Mouse (Mus musculus) monocyte, adult 5-6 weeks (primary cell): ENCODE data around the gene Bcl11b. TPM values are rescaled to one million over a fixed set of nuclear protein-coding genes. Genes with fewer than 3 reads are reported as not detected.

ENCODE experiments used
- ATAC-seq: fragments of 153-309, 156-312 bp; replicated peaks from 2 replicates; pipeline ENCODE4 v1.8.0; 2017; ENCODE audit warnings: mild to moderate bottlenecking; ENCODE audit not compliant: low TSS enrichment, insufficient number of reproducible peaks, severe bottlenecking, poor library complexity, low FRiP score
- total RNA-seq: library from RNA; stranded (forward); fragments of 200-1000, 200-491, 200-594 nt; gene quantifications from 3 replicates; pipeline ENCODE4 v1.2.3, GENCODE M21; 2017

The Bcl11b gene
- total RNA-seq, 1 experiment from 2014 or later, result 0.76 TPM

- ATAC-seq, result no peak
Measured at GRCm38 (mm10) chr12:107999751-108000714, 3.4 kb downstream of the Bcl11b start.

GRCm38 (mm10) chr12:107998746-107999145 is 4.7 kb downstream of the Bcl11b start:
- ATAC-seq, result no peak

DNA sequence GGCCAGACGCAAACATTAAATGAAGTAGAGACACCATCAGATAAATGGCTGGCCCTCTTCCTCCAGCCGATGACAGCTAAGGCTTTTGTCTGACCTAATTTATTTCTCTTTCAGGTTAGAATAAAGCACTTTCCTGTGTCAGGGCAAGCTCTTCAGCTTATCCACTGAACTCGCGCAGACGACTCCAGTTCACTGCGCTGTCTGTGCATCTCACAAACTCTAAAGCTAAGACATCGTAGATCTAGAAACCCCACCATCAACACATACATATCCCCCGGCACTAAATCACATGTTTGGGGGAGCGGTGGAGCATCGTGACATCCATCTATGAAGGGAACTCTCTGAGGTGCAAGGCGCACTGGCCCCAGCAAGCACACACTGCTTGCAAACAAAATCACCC is 5.5 kb downstream of the Bcl11b start:
- no peak for ATAC-seq

GRCm38 (mm10) chr12:107997241-107997640 is 6.2 kb downstream of the Bcl11b start:
- ATAC-seq, result no peak

GRCm38 (mm10) chr12:107996773-107997172 is 6.6 kb downstream of the Bcl11b start:
- ATAC-seq, result no peak

DNA sequence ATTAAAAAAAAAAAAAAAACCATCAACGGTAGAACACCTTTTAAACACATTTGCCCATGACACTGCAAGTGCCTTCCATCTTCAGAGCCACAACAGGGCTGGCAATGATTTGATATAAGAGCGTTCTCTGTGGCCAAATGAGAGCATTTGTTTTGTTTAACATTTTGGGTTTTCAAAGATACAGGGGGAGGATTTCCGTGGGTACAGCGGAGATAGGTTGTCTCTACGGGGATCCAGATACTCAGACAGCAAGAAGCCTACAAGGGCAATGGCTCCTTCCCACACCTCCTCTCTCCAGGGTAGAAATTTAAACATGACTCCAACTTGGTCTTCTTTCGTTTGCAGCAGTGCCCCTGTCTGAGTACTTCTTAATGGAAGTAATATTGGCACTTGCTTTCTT is 7.2 kb downstream of the Bcl11b start:
- ATAC-seq, result no peak

DNA sequence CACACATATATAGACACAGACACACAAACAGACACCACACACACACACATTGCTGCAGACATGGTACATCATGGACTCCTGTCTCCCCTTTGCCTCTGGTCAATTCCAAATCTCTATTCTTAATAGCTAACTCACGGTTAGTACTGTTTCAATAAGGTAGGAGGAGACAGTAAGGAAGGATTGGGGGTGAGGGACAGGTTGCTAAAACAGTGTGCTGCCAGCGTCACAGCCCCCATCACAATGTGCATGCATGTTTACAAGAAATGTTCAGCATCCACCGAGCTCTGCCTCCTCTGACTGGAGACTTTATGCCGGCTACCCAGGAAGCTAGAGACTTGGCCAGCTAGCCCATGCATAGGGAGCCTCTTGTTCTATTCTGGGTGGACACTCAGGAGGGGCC is 9.0 kb downstream of the Bcl11b start:
- no peak for ATAC-seq

- no peak; the same call in 1 of the 2 replicates for ATAC-seq
Measured at GRCm38 (mm10) chr12:107993029-107993428, 10.4 kb downstream of the Bcl11b start.

DNA sequence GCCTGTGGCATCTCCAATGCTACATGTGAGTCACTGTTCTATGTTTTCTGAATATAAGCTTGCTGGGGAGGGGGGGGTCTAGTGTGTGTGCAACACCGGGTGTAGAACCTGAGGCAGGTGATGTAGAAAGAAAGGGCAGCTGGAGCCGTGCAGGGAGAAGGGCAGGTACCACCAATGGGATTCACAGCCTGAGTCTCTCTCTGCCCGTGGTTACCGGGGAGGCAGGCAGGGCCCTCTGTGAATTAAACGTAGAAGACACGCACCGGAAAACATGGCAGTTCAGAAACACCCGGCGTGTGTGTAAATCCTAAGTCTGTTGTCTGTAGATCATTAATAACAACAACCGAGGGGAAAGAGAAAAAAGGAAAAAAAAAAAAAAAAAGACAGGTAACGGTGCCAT is 12.2 kb downstream of the Bcl11b start:
- no peak for ATAC-seq

DNA sequence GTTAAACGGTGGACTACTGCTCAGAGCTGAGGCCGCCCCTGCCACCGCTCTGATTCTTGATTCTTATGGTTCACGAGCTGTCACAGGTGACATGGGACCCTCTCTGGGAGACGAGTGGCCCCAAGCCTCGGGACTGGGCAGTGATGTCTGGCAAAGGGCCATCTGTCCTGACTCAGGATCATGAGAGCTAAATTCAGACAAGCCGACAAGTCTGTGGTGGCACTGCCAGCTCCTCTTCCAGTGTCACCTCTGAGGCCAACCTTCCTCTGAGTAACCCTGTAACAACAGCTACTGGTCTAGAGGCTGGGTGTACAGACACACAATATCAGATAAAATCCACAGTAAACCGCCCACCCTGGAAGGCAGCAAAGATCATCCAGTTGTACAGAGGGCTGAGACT is 20.2 kb downstream of the Bcl11b start:
- ATAC-seq, result no peak

DNA sequence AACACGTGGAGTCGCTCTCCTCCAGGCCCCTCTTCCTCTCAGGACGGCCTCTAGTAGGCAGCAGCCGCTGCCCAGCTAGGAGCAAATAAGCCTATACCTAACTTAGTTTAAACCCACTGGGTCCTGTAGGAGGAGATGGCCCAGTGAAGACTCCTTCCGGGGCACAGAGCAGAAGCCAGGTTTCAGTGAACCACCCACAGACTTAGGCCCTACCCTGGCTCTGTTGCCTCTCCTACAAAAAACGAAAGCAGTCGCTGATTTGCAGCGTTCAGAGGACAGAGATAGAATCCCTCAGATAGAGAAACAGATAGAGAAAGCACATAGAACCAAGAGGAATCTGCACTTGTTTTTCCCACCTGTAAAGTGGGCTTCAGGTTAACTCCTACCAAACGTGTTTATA is 21.1 kb downstream of the Bcl11b start:
- no peak for ATAC-seq

DNA sequence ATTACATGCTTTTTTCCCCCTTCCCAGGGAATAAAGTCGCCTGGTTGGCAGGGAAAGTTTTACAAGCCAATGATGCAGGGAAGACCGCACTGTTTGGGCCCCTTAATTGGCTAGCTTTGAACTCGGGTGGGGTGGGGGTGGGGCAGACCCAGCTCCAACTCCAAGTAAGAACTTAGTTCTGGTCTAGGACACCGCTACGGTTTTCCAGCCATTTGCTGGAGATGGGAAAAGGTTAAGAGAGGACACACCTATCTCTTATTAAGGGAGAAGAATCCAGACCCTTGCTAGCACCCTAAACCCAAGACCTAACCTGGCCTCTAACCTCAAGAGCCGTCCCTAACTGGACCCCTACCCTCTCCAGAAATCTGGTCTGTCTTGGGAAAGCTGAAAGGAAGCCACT is 22.2 kb downstream of the Bcl11b start:
- ATAC-seq, result no peak

DNA sequence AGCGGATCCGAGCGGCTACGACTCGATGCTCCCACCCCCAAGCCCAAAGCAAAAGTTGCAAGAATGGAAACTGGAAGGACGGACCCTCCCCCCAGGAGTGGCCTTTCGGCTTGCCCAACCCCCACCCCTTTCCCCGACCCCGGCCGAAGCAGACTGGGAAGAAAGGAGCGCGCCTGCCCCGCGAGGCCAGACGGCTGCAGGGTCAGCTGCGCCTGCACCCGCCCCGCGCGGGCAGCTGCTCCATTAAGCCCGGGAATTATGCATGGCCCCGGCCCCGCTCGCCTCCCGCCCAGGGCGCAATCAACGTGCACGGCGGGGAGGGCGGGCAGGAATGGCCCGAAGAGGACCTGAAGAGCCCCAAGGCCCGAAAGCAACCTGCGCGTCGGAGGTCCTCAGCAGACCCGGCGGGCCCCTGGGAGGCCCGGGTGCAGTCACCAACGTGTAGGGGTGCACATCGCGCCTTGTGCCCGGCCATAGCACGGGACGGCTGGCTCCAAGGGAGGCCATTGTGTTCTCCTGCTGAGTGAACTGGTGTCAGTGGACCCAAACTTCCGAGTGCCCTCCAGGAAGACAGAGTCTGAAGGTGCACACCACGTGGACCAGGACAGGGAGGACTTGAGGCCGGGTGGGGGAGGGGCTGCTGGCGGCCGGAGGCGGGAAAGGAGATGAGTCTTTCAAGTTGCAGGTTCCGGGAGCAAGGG is 23.0 kb downstream of the Bcl11b start:
- no peak for ATAC-seq

DNA sequence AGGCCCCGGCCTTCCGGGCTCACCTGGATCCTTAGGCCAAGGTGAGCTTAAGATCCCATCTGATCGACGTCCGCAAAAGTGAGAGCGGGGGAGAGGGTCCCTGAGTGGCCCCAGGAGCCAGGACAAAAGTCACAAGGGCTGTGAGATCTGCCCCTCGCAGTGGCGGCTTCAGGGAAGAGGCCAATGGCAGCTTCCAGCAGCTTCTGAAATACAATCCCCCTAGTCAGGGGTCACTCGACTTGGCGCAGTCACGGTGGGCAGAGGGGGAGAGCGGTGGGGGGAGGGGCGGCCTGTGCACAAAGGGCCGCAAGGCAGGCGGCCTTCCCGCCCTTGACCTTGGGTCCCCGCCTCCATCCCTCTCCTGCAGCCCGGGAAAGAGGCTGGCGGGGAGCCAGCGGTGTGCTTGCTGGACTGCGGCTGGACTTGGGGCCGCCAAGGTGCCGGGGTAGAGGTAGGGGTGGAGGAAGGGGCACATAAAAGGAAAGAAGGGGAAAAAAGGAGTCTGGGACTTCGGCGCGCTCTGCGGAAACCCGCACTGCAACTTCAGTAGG is 23.6 kb downstream of the Bcl11b start:
- no peak for ATAC-seq

GRCm38 (mm10) chr12:107978736-107979255 is 24.6 kb downstream of the Bcl11b start:
- no peak for ATAC-seq

DNA sequence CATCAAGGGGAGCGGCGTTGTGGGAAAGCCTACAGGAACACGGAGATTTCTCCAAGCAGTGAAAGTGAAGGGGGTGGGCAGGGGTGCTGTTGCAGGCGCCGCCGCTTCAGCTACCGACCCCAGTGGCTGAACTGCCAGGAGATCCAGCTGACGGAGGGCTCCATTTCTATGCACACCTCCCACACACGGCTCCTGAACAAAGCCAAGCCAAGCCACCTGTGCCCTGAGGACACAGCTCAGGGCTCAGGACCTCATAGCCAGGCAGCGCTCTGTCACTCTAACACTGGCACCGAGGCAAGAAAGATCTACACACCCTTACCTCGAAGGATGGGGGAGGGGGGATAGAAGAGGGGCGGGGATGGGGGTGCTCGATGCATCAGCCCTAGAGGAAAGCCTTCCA is 25.3 kb downstream of the Bcl11b start:
- ATAC-seq, result no peak

DNA sequence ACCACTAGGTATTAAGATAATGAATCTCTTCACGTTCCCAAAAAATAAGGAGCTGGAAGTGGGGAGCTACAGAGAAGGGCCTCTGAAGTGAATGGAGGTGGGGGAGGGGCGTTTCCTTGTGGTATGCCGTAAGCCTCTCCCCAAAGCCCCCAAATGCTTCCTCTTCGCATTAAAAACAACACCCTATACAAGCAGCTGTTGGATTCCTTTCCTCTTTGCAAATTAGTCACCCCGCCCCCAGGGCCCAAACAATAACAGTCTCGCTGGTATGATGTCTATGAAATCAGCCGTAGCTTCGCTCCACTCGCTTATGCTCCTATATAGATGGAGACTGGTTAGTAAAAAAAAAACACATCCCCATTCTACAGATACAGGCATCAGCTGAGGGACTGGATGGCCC is 25.9 kb downstream of the Bcl11b start:
- ATAC-seq, result no peak

GRCm38 (mm10) chr12:107977086-107977485 is 26.3 kb downstream of the Bcl11b start:
- no peak for ATAC-seq

DNA sequence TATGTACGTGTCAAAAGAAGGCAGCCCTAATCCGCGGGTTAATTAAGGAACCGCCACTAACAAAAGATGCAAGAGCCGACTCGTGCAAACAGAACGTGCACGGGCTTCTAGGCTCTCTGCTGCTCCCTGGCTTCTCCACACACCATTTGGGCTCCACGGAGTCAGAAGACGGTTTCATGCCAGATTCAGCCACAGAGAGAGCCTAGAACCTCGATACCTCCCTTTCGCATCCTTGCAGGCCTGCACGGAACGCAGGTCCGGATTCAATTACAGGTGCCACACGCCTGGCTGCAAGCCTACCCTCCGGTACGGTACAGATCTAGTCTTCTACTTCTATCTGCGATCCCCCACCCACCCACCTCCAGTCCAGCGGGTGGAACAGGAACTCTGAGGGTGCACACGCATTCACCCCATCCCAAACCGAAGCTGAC is 26.8 kb downstream of the Bcl11b start:
- ATAC-seq, result no peak
